Mouse (Mus musculus) bone marrow, adult 2 months (tissue): Measurements from ENCODE around the gene Phtf1.

Experiments
- CTCF ChIP-seq: fragments of 200-500 bp; IDR thresholded peaks from 2 replicates; pipeline ENCODE4 v1.5.1; 2011; ENCODE audit warnings: low read length, control low read depth; ENCODE audit not compliant: control insufficient read depth, insufficient read depth
- POLR2A ChIP-seq: fragments of 200-500 bp; IDR thresholded peaks from 2 replicates; pipeline ENCODE4 v1.6.1; 2011; ENCODE audit warnings: low read depth, mild to moderate bottlenecking, control low read depth, low read length, borderline replicate concordance; ENCODE audit not compliant: control insufficient read depth

GRCm38 (mm10) chr3:103991271-103991670 is 23.4 kb downstream of the Phtf1 start:
- TF ChIP-seq POLR2A (no peak), CTCF (no peak)
